Mouse (Mus musculus): ENCODE results near the gene Psapl1. TPM values are rescaled to one million over a fixed set of nuclear protein-coding genes. Genes with fewer than 3 reads are reported as not detected.
A peak's percentile ranks its signal among the peaks of the same experiment; 100 is the strongest.

Gene Psapl1
- not detected in 2 replicates for total RNA-seq (2014; rRNA removed)
- not detected in 2 replicates for polyA plus RNA-seq (2015; fragmentation: Nextera tagmentation; extraction: Ambion mirVana)

- H3K27ac ChIP-seq (ENCODE audit: low read depth, low read length), result no peak within 1 kb of the TSS
- no peak within 1 kb of the TSS for H3K4me3 ChIP-seq (ENCODE audit: low read depth, low read length)
- TF ChIP-seq CTCF (IDR thresholded peaks at IDR 0.05; ENCODE audit: low read depth), result no peak
- H3K4me2 ChIP-seq (ENCODE audit: low read depth), result no peak within 1 kb of the TSS
- no peaks in the 10 kb centered on the region for H3K4me1 ChIP-seq (ENCODE audit: insufficient read depth)
- DNase-seq (no peak), ATAC-seq (no peak)
- H3K27me3 ChIP-seq (ENCODE audit: insufficient read depth, low read length), result no peaks in the 10 kb centered on the region
- H3K36me3 ChIP-seq (ENCODE audit: insufficient read depth), result no peaks in the 10 kb centered on the region
- no peaks in the 10 kb centered on the region for H3K9me3 ChIP-seq (ENCODE audit: low read length)
- H3K9ac ChIP-seq, result no peak within 1 kb of the TSS
- WGBS, result 82% methylated on average over 10 of the region's 10 CpGs
These were observed at the start of gene Psapl1 for GRCm38 (mm10) chr5:36203916-36204315. Gene Psapl1 (plus strand): TSS chr5:36204021.

DNA sequence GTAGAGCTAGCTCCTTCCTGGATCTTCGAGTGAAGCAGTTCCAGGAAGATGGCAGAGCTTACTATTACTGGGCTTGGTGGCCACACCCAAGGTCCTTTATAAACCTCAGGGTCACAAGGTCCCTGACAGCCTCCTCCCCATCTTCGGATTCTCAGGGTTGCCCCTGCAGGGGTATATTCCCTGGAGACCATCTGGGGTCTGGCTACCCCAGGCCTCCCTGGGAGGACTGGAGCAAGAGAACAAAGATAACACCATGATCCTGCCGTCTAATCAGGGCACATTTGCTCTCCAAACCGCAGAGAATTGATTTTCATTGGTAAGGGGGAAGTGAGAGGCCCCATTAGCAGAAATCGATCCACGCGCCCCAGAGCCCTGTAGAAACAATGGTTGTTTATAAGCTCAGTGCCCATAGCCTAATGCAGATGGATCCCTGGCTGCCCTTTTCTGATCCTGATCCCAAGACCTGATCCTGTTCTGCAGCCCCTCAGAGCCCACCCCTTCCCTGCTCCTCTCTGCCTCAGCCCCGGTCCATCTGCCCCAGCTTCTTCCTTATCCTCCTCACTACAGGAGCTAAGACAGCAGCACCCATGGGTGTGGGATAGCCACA lies 48.8 kb upstream of the Psapl1 start:
- no peak overlapping the region for H3K27ac ChIP-seq (ENCODE audit: low read depth, low read length)
- WGBS, result 47% methylated on average over 8 of the region's 8 CpGs

GRCm38 (mm10) chr5:36165424-36166302 lies 38.2 kb upstream of the Psapl1 start:
- Histone ChIP-seq H3K27me3 (ENCODE audit: insufficient read depth, low read length) (no peaks in the 10 kb centered on the region), H3K9ac (no peak overlapping the region), H3K4me1 (ENCODE audit: insufficient read depth) (0 out of 2 replicates have a peak, but pooled peaks cover 4% of the 10 kb centered on the region), H3K9me3 (ENCODE audit: low read length) (no peaks in the 10 kb centered on the region), H3K27ac (ENCODE audit: low read depth, low read length) (no peak overlapping the region), H3K4me3 (ENCODE audit: low read depth, low read length) (no peak overlapping the region), H3K36me3 (ENCODE audit: insufficient read depth) (no peaks in the 10 kb centered on the region), H3K4me2 (ENCODE audit: low read depth) (no peak overlapping the region)
- no peak for ATAC-seq
- no peak for TF ChIP-seq CTCF (IDR thresholded peaks at IDR 0.05; ENCODE audit: low read depth)
- 74% methylated on average over 21 of the region's 21 CpGs for WGBS
- DNase-seq, result no peak

More for the DNA sequence above, 48.8 kb upstream of the Psapl1 start:
- TF ChIP-seq CTCF (IDR thresholded peaks at IDR 0.05; ENCODE audit: low read depth), result no peak
- ATAC-seq (no peak), DNase-seq (no peak)
- H3K9me3 ChIP-seq (ENCODE audit: low read length), result no peaks in the 10 kb centered on the region
- no peak overlapping the region for H3K4me2 ChIP-seq (ENCODE audit: low read depth)
- no peak overlapping the region for H3K9ac ChIP-seq
- H3K27me3 ChIP-seq (ENCODE audit: insufficient read depth, low read length), result no peaks in the 10 kb centered on the region
- no peaks in the 10 kb centered on the region for H3K36me3 ChIP-seq (ENCODE audit: insufficient read depth)
- H3K4me1 ChIP-seq (ENCODE audit: insufficient read depth), result no peaks in the 10 kb centered on the region
- no peak overlapping the region for H3K4me3 ChIP-seq (ENCODE audit: low read depth, low read length)

GRCm38 (mm10) chr5:36166346-36167013 lies 37.3 kb upstream of the Psapl1 start:
- Histone ChIP-seq H3K27ac (ENCODE audit: low read depth, low read length) (peak overlapping the region; percentile 9; the same call in 1 of the 2 replicates), H3K36me3 (ENCODE audit: insufficient read depth) (no peaks in the 10 kb centered on the region), H3K4me1 (ENCODE audit: insufficient read depth) (0 out of 2 replicates have a peak, but pooled peaks cover 4% of the 10 kb centered on the region), H3K27me3 (ENCODE audit: insufficient read depth, low read length) (no peaks in the 10 kb centered on the region), H3K9ac (no peak overlapping the region), H3K9me3 (ENCODE audit: low read length) (no peaks in the 10 kb centered on the region), H3K4me3 (ENCODE audit: low read depth, low read length) (no peak overlapping the region), H3K4me2 (ENCODE audit: low read depth) (no peak overlapping the region)
- WGBS, result 72% methylated on average over 6 of the region's 6 CpGs
- DNase-seq, result no peak
- ATAC-seq, result peak; percentile 52
- TF ChIP-seq CTCF (IDR thresholded peaks at IDR 0.05; ENCODE audit: low read depth), result no peak

GRCm38 (mm10) chr5:36168963-36169650 lies 34.7 kb upstream of the Psapl1 start:
- Histone ChIP-seq H3K4me1 (ENCODE audit: insufficient read depth) (0 out of 2 replicates have a peak, but pooled peaks cover 4% of the 10 kb centered on the region), H3K4me2 (ENCODE audit: low read depth) (no peak overlapping the region), H3K27me3 (ENCODE audit: insufficient read depth, low read length) (no peaks in the 10 kb centered on the region), H3K4me3 (ENCODE audit: low read depth, low read length) (no peak overlapping the region), H3K36me3 (ENCODE audit: insufficient read depth) (no peaks in the 10 kb centered on the region), H3K9me3 (ENCODE audit: low read length) (no peaks in the 10 kb centered on the region), H3K27ac (ENCODE audit: low read depth, low read length) (no peak overlapping the region; the same call in 1 of the 2 replicates), H3K9ac (no peak overlapping the region)
- 50% methylated on average over 14 of the region's 14 CpGs for WGBS
- DNase-seq, result peak; percentile 41
- 0 out of 2 replicates have a peak, but pooled peaks have one; percentile 10 for TF ChIP-seq CTCF (IDR thresholded peaks at IDR 0.05; ENCODE audit: low read depth)
- ATAC-seq, result peak; percentile 51; the same call in 1 of the 2 replicates

GRCm38 (mm10) chr5:36174569-36175115 lies 29.2 kb upstream of the Psapl1 start:
- no peak for DNase-seq
- no peak for TF ChIP-seq CTCF (IDR thresholded peaks at IDR 0.05; ENCODE audit: low read depth)

More at GRCm38 (mm10) chr5:36174569-36175115, 29.2 kb upstream of the Psapl1 start:
- WGBS, result 6% methylated on average over 9 of the region's 9 CpGs
- Histone ChIP-seq H3K36me3 (ENCODE audit: insufficient read depth) (no peaks in the 10 kb centered on the region), H3K27ac (ENCODE audit: low read depth, low read length) (no peak overlapping the region), H3K9ac (no peak overlapping the region), H3K27me3 (ENCODE audit: insufficient read depth, low read length) (no peaks in the 10 kb centered on the region), H3K4me1 (ENCODE audit: insufficient read depth) (no peaks in the 10 kb centered on the region; the same call in 1 of the 2 replicates), H3K4me2 (ENCODE audit: low read depth) (no peak overlapping the region), H3K4me3 (ENCODE audit: low read depth, low read length) (no peak overlapping the region), H3K9me3 (ENCODE audit: low read length) (no peaks in the 10 kb centered on the region)
- ATAC-seq, result peak; percentile 72

Data from forebrain, postnatal 0 days (tissue).